Mouse (Mus musculus) E14TG2a.4 (cell line): ENCODE data around the gene Snx32.

Source experiments
- CTCF ChIP-seq: conservative IDR thresholded peaks from 2 replicates; pipeline ENCODE4 v1.5.1; 2014; ENCODE audit warnings: low read length
- POU5F1 ChIP-seq: IDR thresholded peaks from 2 replicates; pipeline ENCODE4 v1.6.1; 2014; ENCODE audit warnings: low read length, borderline replicate concordance

DNA sequence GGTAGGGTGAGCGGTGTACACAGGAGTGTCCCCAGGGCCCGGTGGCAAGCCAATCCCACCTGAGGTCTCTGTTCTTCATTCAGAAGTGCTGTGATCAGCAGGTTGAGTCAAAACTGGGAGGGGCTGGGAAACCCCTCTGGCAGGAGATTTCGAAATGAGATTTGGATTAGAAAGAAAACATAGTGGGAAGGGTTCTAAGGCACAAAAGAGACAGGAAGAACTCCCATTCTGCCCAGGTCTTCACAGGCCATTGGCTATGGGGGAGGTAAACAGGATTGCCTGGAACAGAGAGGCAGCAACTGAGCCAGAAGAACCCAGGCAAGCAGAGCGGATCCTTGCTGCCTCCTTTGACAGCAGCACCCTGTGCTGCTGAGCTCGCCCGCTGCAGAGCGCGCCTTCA is 28.4 kb upstream of the Snx32 start:
- TF ChIP-seq CTCF (no peak), POU5F1 (no peak)
